Mouse (Mus musculus) testis, adult 2 months (tissue): Measurements from ENCODE around the gene Tspan5.

ENCODE experiments used
- CTCF ChIP-seq: fragments of 200-500 bp; IDR thresholded peaks from 2 replicates; pipeline ENCODE4 v1.5.1; 2012; ENCODE audit warnings: low read depth, mild to moderate bottlenecking, inconsistent platforms, low read length, moderate library complexity; ENCODE audit not compliant: control insufficient read depth, insufficient read depth, insufficient replicate concordance
- POLR2A ChIP-seq: fragments of 200-500 bp; IDR thresholded peaks from 2 replicates; pipeline ENCODE4 v1.6.1; 2012; ENCODE audit warnings: low read depth, mild to moderate bottlenecking, inconsistent platforms, low read length, moderate library complexity; ENCODE audit not compliant: control insufficient read depth

DNA sequence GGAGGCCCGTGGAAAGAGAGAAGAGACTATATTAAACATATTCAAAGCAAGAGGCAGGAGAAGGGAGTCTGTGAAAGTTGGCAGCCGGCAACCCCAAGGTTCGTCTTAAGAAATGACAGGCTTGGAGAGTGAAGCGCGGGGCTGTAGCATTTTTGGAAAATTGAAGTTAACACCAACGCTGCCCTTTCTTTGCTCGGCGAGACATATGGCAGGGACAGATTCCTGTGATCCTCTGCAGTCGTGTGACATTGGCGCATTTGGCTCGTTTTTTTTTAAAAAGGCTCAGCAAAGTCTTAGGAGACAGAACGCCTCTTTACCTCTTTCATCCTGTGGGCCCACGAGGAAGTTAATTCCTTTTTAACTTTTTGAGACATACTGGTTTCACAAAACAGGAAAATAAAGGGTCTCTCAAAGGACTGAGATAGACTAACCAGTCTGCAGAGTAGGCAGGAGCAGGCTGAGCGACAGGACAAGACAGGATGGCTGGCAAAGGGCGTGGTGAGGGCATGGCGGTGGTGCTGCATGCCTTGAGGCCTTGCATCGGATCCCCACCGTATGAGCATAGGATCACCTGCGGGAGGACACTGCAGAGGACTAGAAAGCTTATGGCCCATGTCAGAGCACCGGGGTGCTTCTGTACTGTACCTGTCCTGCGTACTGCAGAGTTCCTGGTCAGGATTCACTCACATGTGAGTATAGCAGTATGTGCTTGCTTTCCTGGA is 60.9 kb downstream of the Tspan5 start:
- TF ChIP-seq CTCF (no peak), POLR2A (no peak)
